Mouse (Mus musculus): Measurements from ENCODE around the gene Brip1. TPM values are rescaled to one million over a fixed set of nuclear protein-coding genes. Genes with fewer than 3 reads are reported as not detected.

Gene Brip1
- polyA plus RNA-seq, 1 experiment from 2014 or later: 14.8 TPM

DNA sequence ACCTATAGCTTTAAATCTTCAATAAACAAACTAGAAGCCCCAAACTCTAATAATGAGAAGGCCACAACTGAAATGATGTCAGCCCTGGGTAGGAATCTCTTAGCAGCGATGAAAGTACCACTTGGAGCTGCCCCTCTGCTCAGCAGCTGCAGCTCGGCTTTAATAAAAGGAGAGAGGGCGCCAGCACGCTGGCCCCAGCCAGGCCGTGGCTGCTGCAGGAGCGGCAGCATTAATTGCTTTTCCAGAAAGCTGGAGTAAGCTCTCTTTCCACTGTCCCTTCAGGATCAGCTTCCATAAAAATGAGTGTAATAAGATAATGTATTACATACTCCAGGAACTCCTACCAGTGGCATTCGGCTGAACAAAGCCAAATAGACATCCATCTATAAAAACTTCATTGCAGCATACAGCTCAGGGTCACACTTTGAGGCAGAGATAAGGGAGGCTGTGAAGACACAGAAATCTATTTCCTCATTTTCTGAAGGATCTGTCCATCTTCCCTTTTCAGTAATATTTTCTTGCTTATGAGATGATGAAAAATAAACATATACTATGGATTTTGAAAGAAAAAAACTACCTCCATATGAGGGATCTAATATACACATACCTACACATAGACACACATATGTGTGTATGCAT lies 174.3 kb downstream of the Brip1 start:
- no peaks in the 10 kb centered on the region for H3K27me3 ChIP-seq (ENCODE audit: control insufficient read depth, insufficient read depth, low read length)
- ATAC-seq (ENCODE audit: low FRiP score, low TSS enrichment): no peak
- no peak overlapping the region for H3K27ac ChIP-seq (ENCODE audit: low read depth, low read length)
- H3K9ac ChIP-seq (ENCODE audit: low read depth, low read length): no peak overlapping the region
- H3K9me3 ChIP-seq (ENCODE audit: control insufficient read depth, low read length): no peaks in the 10 kb centered on the region
- no peaks in the 10 kb centered on the region for H3K36me3 ChIP-seq (ENCODE audit: control insufficient read depth, insufficient read depth, low read length)
- H3K4me2 ChIP-seq (replicated peaks; ENCODE audit: low read depth, low read length): no peak overlapping the region
- no peak overlapping the region for H3K4me3 ChIP-seq (ENCODE audit: low read length)
- H3K4me1 ChIP-seq (ENCODE audit: control insufficient read depth, insufficient read depth, low read length): peaks cover 7% of the 10 kb centered on the region; the same call in 1 of the 2 replicates
- WGBS: 15% methylated on average over 7 of the region's 7 CpGs

GRCm38 (mm10) chr11:86022439-86022838 lies 178.6 kb downstream of the Brip1 start:
- H3K27ac ChIP-seq (ENCODE audit: low read depth, low read length): no peak overlapping the region
- peaks cover 7% of the 10 kb centered on the region; the same call in 1 of the 2 replicates for H3K4me1 ChIP-seq (ENCODE audit: control insufficient read depth, insufficient read depth, low read length)
- H3K4me2 ChIP-seq (replicated peaks; ENCODE audit: low read depth, low read length): no peak overlapping the region
- no peaks in the 10 kb centered on the region for H3K36me3 ChIP-seq (ENCODE audit: control insufficient read depth, insufficient read depth, low read length)
- no peaks in the 10 kb centered on the region for H3K9me3 ChIP-seq (ENCODE audit: control insufficient read depth, low read length)
- no peak for ATAC-seq (ENCODE audit: low FRiP score, low TSS enrichment)
- WGBS: 60% methylated on average over 4 of the region's 4 CpGs
- no peaks in the 10 kb centered on the region for H3K27me3 ChIP-seq (ENCODE audit: control insufficient read depth, insufficient read depth, low read length)
- no peak overlapping the region for H3K9ac ChIP-seq (ENCODE audit: low read depth, low read length)
- H3K4me3 ChIP-seq (ENCODE audit: low read length): no peak overlapping the region

DNA sequence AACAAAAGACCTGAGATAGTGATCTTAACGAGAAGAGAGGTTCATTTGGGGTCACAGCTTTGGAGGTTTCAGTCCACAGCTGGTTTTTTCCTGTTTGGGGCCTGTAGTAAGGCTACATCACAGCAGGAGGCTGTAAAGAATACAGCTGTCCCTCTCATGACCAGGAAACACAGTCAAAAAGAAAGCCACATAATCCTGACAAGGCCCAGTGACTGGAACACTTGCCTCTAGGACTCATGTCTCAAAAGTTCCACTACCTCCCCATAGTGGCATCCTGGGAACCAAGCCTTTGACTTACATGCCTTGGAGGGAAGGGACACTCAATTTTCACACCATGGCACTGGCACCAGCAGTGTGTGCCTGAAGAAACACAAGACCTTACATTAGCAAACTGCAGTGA lies 181.0 kb downstream of the Brip1 start:
- Histone ChIP-seq H3K4me2 (replicated peaks; ENCODE audit: low read depth, low read length) (no peak overlapping the region), H3K9me3 (ENCODE audit: control insufficient read depth, low read length) (no peaks in the 10 kb centered on the region), H3K36me3 (ENCODE audit: control insufficient read depth, insufficient read depth, low read length) (no peaks in the 10 kb centered on the region), H3K27me3 (ENCODE audit: control insufficient read depth, insufficient read depth, low read length) (no peaks in the 10 kb centered on the region), H3K9ac (ENCODE audit: low read depth, low read length) (no peak overlapping the region), H3K4me1 (ENCODE audit: control insufficient read depth, insufficient read depth, low read length) (0 out of 2 replicates have a peak, but pooled peaks cover 3% of the 10 kb centered on the region), H3K4me3 (ENCODE audit: low read length) (no peak overlapping the region), H3K27ac (ENCODE audit: low read depth, low read length) (no peak overlapping the region)
- 20% methylated on average over 1 of the region's 1 CpGs for WGBS
- no peak for ATAC-seq (ENCODE audit: low FRiP score, low TSS enrichment)

- H3K27ac ChIP-seq (ENCODE audit: low read depth, low read length): no peak overlapping the region
- H3K4me1 ChIP-seq (ENCODE audit: control insufficient read depth, insufficient read depth, low read length): no peaks in the 10 kb centered on the region
- ATAC-seq (ENCODE audit: low FRiP score, low TSS enrichment): no peak
- no peaks in the 10 kb centered on the region for H3K36me3 ChIP-seq (ENCODE audit: control insufficient read depth, insufficient read depth, low read length)
- H3K4me3 ChIP-seq (ENCODE audit: low read length): no peak overlapping the region
- no peaks in the 10 kb centered on the region for H3K27me3 ChIP-seq (ENCODE audit: control insufficient read depth, insufficient read depth, low read length)
- WGBS: 31% methylated on average over 11 of the region's 11 CpGs
- H3K4me2 ChIP-seq (replicated peaks; ENCODE audit: low read depth, low read length): peak overlapping the region; percentile 4
- H3K9me3 ChIP-seq (ENCODE audit: control insufficient read depth, low read length): no peaks in the 10 kb centered on the region
- H3K9ac ChIP-seq (ENCODE audit: low read depth, low read length): no peak overlapping the region
These were observed 184.8 kb downstream of the Brip1 start for GRCm38 (mm10) chr11:86016242-86016641.

DNA sequence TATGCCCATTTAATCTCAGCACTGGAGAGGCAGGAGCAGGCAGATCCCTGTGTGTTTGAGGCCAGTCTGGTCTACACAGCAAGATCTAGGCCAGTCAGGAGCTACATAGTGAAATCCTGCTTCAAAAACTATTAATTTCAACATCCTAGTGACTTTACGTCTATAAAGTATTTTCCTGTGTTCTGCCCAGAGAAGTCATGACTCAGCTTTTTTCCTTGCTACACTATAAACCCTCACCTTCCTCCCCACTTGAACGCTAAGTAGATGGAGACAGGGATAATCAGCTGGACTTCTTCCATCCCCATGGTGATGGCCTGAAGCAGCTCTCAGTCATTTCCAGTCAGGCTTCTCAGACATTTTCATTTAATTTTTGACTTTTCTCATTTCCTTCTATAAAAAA lies 187.9 kb downstream of the Brip1 start:
- no peak overlapping the region for H3K9ac ChIP-seq (ENCODE audit: low read depth, low read length)
- H3K4me1 ChIP-seq (ENCODE audit: control insufficient read depth, insufficient read depth, low read length): no peaks in the 10 kb centered on the region
- H3K9me3 ChIP-seq (ENCODE audit: control insufficient read depth, low read length): no peaks in the 10 kb centered on the region
- H3K27ac ChIP-seq (ENCODE audit: low read depth, low read length): no peak overlapping the region
- H3K36me3 ChIP-seq (ENCODE audit: control insufficient read depth, insufficient read depth, low read length): no peaks in the 10 kb centered on the region
- H3K4me2 ChIP-seq (replicated peaks; ENCODE audit: low read depth, low read length): no peak overlapping the region
- no peaks in the 10 kb centered on the region for H3K27me3 ChIP-seq (ENCODE audit: control insufficient read depth, insufficient read depth, low read length)
- H3K4me3 ChIP-seq (ENCODE audit: low read length): no peak overlapping the region
- ATAC-seq (ENCODE audit: low FRiP score, low TSS enrichment): no peak
- 50% methylated on average over 2 of the region's 2 CpGs for WGBS

- Histone ChIP-seq H3K9me3 (ENCODE audit: control insufficient read depth, low read length) (no peaks in the 10 kb centered on the region), H3K4me3 (ENCODE audit: low read length) (no peak overlapping the region), H3K9ac (ENCODE audit: low read depth, low read length) (no peak overlapping the region), H3K4me2 (replicated peaks; ENCODE audit: low read depth, low read length) (no peak overlapping the region), H3K27ac (ENCODE audit: low read depth, low read length) (no peak overlapping the region), H3K36me3 (ENCODE audit: control insufficient read depth, insufficient read depth, low read length) (no peaks in the 10 kb centered on the region), H3K4me1 (ENCODE audit: control insufficient read depth, insufficient read depth, low read length) (no peaks in the 10 kb centered on the region), H3K27me3 (ENCODE audit: control insufficient read depth, insufficient read depth, low read length) (no peaks in the 10 kb centered on the region)
- WGBS: 92% methylated on average over 4 of the region's 4 CpGs
- ATAC-seq (ENCODE audit: low FRiP score, low TSS enrichment): no peak
These were observed 190.5 kb downstream of the Brip1 start for GRCm38 (mm10) chr11:86010458-86010857.

GRCm38 (mm10) chr11:86008211-86008905 lies 192.6 kb downstream of the Brip1 start:
- Histone ChIP-seq H3K9ac (ENCODE audit: low read depth, low read length) (no peak overlapping the region), H3K9me3 (ENCODE audit: control insufficient read depth, low read length) (no peaks in the 10 kb centered on the region), H3K4me1 (ENCODE audit: control insufficient read depth, insufficient read depth, low read length) (no peaks in the 10 kb centered on the region), H3K36me3 (ENCODE audit: control insufficient read depth, insufficient read depth, low read length) (no peaks in the 10 kb centered on the region), H3K27me3 (ENCODE audit: control insufficient read depth, insufficient read depth, low read length) (no peaks in the 10 kb centered on the region), H3K27ac (ENCODE audit: low read depth, low read length) (no peak overlapping the region), H3K4me3 (ENCODE audit: low read length) (no peak overlapping the region), H3K4me2 (replicated peaks; ENCODE audit: low read depth, low read length) (no peak overlapping the region)
- no peak for ATAC-seq (ENCODE audit: low FRiP score, low TSS enrichment)
- 85% methylated on average over 10 of the region's 10 CpGs for WGBS

Other genes starting within 250 kb of the Brip1 start
- 21.7 and 35.7 TPM in 2 replicates for gene Ints2, start 56.4 kb upstream of the Brip1 start, polyA plus RNA-seq (2014; fragmentation: Nextera tagmentation; extraction: Ambion mirVana)
- 14.3 and 14.9 TPM in 2 replicates for gene Med13, start 156.4 kb upstream of the Brip1 start, polyA plus RNA-seq (2014; fragmentation: Nextera tagmentation; extraction: Ambion mirVana)

Measured in kidney, embryonic 14.5 days (tissue).